Mouse (Mus musculus): ENCODE measurements at regions not wholly inside any gene's neighbourhood (a gene's known extent, or its start where the extent isn't known, plus 50 kb on each side); places are given as distances from the start of the nearest gene placed in this dataset.

DNA sequence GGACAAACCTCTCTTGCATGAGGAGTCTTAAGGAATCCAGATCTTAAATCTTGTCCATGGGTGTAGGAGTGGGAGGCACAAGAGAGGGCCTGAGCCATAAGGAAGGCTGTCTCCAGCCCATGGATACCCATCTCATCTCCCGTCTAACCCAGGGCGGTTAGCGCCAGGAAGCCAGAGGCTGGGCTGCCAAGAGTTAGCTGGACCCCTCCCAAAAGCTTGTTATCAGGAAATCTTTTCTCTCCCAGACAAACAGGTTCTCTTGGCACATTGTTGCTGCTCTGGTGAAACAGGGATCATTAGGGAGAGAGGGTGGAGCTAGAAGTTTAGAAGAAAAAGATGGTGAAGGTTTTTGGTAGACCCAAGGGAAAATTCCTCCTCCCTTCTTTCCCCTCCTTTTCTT, 87.0 kb upstream of the Atp6ap2 start:
- Histone ChIP-seq H3K36me3 (ENCODE audit: control insufficient read depth, insufficient read depth, low read length) (no peaks in the 10 kb centered on the region), H3K4me2 (ENCODE audit: low read depth, low read length) (no peak overlapping the region), H3K4me1 (replicated peaks; ENCODE audit: control insufficient read depth, insufficient read depth, low read length) (no peaks in the 10 kb centered on the region), H3K27me3 (ENCODE audit: control insufficient read depth, insufficient read depth, low read depth, low read length) (no peaks in the 10 kb centered on the region), H3K9ac (ENCODE audit: low read length) (no peak overlapping the region), H3K4me3 (ENCODE audit: low read length) (no peak overlapping the region), H3K27ac (ENCODE audit: low read length) (no peak overlapping the region), H3K9me3 (ENCODE audit: control insufficient read depth, low read length) (no peaks in the 10 kb centered on the region)
- no peak for ATAC-seq (ENCODE audit: low read depth)
- 54% methylated on average over 3 of the region's 3 CpGs for WGBS

DNA sequence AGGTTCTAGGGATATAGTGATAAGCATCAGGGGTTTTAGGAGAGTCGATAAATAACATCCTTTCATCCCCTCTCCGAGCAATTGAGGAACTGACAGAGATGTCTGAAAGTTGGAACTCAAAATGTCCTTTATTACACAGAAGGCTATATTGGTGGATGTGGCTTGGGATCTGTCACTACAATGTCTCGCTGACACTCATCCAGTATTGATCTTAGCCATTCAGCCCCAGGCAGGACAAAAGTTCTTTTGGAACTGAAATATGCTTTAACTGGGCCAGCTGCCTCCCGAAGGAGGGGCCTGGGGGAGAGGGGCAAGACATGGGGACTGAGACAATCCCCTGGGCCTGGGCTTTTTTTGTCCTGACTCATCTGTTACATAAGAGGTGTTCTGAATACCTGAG, 85.2 kb upstream of the Atp6ap2 start:
- H3K27ac ChIP-seq (ENCODE audit: low read length): no peak overlapping the region
- H3K27me3 ChIP-seq (ENCODE audit: control insufficient read depth, insufficient read depth, low read depth, low read length): no peaks in the 10 kb centered on the region
- no peak for ATAC-seq (ENCODE audit: low read depth)
- no peak overlapping the region for H3K4me3 ChIP-seq (ENCODE audit: low read length)
- no peaks in the 10 kb centered on the region for H3K9me3 ChIP-seq (ENCODE audit: control insufficient read depth, low read length)
- WGBS: 74% methylated on average over 4 of the region's 4 CpGs
- H3K9ac ChIP-seq (ENCODE audit: low read length): no peak overlapping the region
- no peaks in the 10 kb centered on the region for H3K4me1 ChIP-seq (replicated peaks; ENCODE audit: control insufficient read depth, insufficient read depth, low read length)
- no peaks in the 10 kb centered on the region for H3K36me3 ChIP-seq (ENCODE audit: control insufficient read depth, insufficient read depth, low read length)
- no peak overlapping the region for H3K4me2 ChIP-seq (ENCODE audit: low read depth, low read length)

DNA sequence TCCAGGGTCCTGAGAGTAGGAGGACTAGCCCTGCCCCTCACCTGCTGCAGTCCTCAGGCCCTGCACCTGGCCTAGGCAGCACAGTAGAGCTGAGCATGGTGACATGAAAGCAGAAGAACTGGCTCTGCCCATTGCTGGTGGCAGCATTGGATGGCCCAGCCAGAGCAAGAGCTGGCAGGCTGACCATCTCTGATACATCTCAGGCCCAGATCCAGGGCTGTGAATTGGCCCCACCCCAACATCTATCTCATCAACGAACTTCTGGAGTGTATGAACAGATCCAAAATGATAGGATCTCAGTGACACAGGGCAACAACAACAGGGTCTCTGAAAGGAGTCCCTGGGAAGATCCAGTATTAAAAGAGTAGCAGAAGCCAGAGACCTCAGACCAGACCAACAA, 84.0 kb upstream of the Atp6ap2 start:
- Histone ChIP-seq H3K27ac (ENCODE audit: low read length) (no peak overlapping the region), H3K4me1 (replicated peaks; ENCODE audit: control insufficient read depth, insufficient read depth, low read length) (no peaks in the 10 kb centered on the region), H3K9ac (ENCODE audit: low read length) (no peak overlapping the region), H3K27me3 (ENCODE audit: control insufficient read depth, insufficient read depth, low read depth, low read length) (no peaks in the 10 kb centered on the region), H3K36me3 (ENCODE audit: control insufficient read depth, insufficient read depth, low read length) (no peaks in the 10 kb centered on the region), H3K9me3 (ENCODE audit: control insufficient read depth, low read length) (no peaks in the 10 kb centered on the region), H3K4me3 (ENCODE audit: low read length) (no peak overlapping the region), H3K4me2 (ENCODE audit: low read depth, low read length) (no peak overlapping the region)
- WGBS: 53% methylated on average over 1 of the region's 1 CpGs
- ATAC-seq (ENCODE audit: low read depth): no peak

DNA sequence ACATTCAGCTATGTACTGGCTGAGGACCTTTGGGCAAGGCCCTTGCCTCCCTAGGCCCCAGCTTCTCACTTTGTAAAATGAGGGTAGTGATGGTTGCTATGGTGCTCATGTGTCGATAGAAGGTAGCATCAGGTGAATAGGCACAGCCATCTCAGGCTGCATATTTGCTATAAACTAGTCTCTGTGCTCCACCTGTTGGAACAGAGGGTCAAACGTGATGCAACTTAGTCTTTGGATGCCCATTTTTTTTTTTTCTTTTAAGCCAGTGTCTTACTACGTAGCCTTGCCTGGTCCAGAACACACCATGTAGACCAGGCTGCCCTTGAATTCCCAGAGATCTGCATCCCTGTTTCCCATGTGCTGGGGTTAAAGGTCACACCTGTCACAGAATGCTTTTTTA, 76.5 kb upstream of the Atp6ap2 start:
- ATAC-seq (ENCODE audit: low read depth): no peak
- H3K36me3 ChIP-seq (ENCODE audit: control insufficient read depth, insufficient read depth, low read length): no peaks in the 10 kb centered on the region
- WGBS: 67% methylated on average over 3 of the region's 3 CpGs

GRCm38 (mm10) chrX:12525044-12525443, 62.6 kb upstream of the Atp6ap2 start:
- no peak overlapping the region for H3K4me2 ChIP-seq (ENCODE audit: low read depth, low read length)
- ATAC-seq (ENCODE audit: low read depth): no peak

More for the DNA sequence above, 76.5 kb upstream of the Atp6ap2 start:
- Histone ChIP-seq H3K27ac (ENCODE audit: low read length) (no peak overlapping the region), H3K4me1 (replicated peaks; ENCODE audit: control insufficient read depth, insufficient read depth, low read length) (no peaks in the 10 kb centered on the region), H3K4me2 (ENCODE audit: low read depth, low read length) (no peak overlapping the region), H3K27me3 (ENCODE audit: control insufficient read depth, insufficient read depth, low read depth, low read length) (no peaks in the 10 kb centered on the region), H3K9ac (ENCODE audit: low read length) (no peak overlapping the region), H3K4me3 (ENCODE audit: low read length) (no peak overlapping the region), H3K9me3 (ENCODE audit: control insufficient read depth, low read length) (no peaks in the 10 kb centered on the region)

DNA sequence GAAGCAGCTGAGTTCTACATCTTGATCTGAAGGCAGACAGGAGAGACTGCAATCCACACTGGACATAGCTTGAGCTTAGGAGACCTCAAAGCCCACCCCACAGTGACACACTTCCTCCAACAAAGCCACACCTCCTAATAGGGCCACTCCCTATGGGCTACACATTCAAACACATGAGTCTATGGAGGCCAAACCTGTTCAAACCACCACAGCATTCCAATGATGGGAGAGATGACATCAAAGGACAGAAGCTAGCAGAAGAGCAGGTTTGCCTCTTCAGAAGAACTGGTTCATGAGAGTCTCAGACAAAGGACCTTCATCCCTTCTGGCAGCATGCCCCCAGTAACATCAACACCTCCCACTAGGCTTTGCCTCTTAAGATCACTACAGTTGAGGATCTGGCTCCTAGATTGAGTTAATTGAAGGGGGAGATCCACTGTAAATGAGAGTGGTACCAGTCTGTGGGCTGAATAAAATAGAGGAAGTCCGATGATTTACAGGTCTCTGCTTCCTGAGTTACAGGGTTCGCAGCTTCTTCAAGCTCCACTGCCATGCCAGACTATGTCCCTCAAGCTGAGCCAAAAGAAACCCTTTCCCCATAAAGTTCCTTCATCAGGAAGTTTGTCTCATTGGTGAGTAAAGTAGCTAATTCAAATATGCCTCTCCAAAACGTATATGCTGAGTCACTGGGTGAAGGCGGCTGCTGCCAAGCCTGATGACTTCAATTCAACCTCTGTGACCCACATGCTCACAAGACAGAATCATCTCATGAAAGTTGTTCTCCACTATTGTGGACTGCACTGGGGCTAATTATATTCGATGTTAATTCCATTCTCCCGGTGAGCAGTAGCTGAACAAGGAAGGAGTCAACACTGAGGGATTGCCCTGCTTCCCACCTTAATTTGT, 56.9 kb upstream of the Atp6ap2 start:
- no peaks in the 10 kb centered on the region for H3K27me3 ChIP-seq (ENCODE audit: control insufficient read depth, insufficient read depth, low read depth, low read length)
- no peaks in the 10 kb centered on the region for H3K9me3 ChIP-seq (ENCODE audit: control insufficient read depth, low read length)
- no peak overlapping the region for H3K27ac ChIP-seq (ENCODE audit: low read length)
- H3K36me3 ChIP-seq (ENCODE audit: control insufficient read depth, insufficient read depth, low read length): no peaks in the 10 kb centered on the region
- WGBS: 64% methylated on average over 6 of the region's 6 CpGs
- no peak overlapping the region for H3K9ac ChIP-seq (ENCODE audit: low read length)
- no peak overlapping the region for H3K4me3 ChIP-seq (ENCODE audit: low read length)
- no peaks in the 10 kb centered on the region for H3K4me1 ChIP-seq (replicated peaks; ENCODE audit: control insufficient read depth, insufficient read depth, low read length)
- H3K4me2 ChIP-seq (ENCODE audit: low read depth, low read length): no peak overlapping the region
- no peak for ATAC-seq (ENCODE audit: low read depth)

More at GRCm38 (mm10) chrX:12525044-12525443, 62.6 kb upstream of the Atp6ap2 start:
- Histone ChIP-seq H3K9me3 (ENCODE audit: control insufficient read depth, low read length) (no peaks in the 10 kb centered on the region), H3K9ac (ENCODE audit: low read length) (no peak overlapping the region), H3K27ac (ENCODE audit: low read length) (no peak overlapping the region), H3K4me1 (replicated peaks; ENCODE audit: control insufficient read depth, insufficient read depth, low read length) (no peaks in the 10 kb centered on the region), H3K27me3 (ENCODE audit: control insufficient read depth, insufficient read depth, low read depth, low read length) (no peaks in the 10 kb centered on the region), H3K4me3 (ENCODE audit: low read length) (no peak overlapping the region), H3K36me3 (ENCODE audit: control insufficient read depth, insufficient read depth, low read length) (no peaks in the 10 kb centered on the region)
- WGBS: 81% methylated on average over 3 of the region's 3 CpGs

Data from lung, embryonic 16.5 days (tissue).